Mouse (Mus musculus): ENCODE results near the gene Ddx54.

Ddx54 gene

DNA sequence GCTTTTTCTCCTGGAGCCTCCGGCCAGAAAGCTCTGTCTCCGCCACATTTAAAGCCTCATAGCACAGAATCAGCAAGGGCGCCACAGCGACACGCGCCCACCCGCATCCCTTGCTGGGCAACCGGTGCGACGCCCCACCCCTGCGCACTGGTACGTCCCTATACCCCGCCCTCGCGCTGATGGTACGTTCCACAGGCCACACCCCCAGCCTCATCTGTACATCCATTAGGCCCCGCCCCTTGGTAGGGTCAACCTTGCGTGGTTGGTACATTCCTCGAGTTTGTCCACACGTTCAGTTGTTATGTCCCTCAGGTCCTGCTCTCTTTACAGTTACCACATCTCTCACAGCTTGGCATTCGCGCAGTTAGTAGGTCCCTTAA is at the start of gene Ddx54, which contains the start of gene Rita1:
TSS of gene Ddx54 (plus strand) at position 298 of the 380 bp plus-strand sequence.
TSS of gene Rita1 (minus strand) at position 148 of the 380 bp plus-strand sequence.
- no peak for TF ChIP-seq GATA4 (IDR thresholded peaks at IDR 0.05; ENCODE audit: insufficient replicate concordance, low read length)

DNA sequence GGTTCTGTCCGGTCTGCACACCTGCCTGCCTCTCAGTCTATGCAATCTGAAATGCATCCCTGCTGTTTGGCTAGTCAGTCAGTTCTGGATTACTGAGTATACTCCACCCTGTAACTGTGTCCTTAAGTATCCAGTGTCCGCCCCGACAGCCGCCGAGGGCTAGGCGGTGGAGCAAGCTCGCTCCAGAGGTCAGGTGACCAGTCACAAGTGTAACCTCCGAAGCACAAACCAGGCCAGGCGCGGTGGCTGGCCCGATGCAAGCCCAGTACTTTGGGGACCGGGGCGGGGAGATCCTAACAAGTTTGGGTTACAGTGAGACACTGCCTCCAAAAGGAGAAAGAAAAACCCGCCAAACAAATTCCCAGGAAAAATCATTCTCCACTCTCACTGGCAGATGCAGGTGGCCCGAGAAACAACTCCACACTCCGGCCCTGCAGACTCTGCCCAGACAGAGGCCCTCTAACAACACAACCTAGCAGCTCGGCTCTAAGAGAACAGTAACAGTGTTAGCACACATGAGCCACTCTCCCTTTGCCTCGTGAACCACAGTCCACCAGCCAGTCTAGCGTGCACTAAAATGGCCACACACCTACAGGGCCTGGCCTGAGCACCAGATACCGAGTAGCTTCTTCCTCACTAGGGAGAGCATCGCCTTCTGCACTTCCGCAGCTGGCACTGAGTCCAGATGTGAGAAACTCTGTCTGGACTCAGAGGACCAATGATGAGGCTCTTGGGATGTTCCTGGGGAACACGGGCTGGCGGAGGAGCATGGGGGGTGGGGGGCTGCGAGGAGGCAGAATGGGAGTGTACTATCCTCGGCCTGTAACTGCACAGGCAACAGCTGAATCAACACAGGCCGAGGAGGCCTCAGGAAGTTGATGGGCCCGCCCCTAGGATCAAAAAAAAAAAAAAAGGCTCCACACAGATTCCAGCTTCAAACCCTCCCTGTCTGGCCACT is 49.3 kb upstream of the Ddx54 start:
- no peak for TF ChIP-seq GATA4 (IDR thresholded peaks at IDR 0.05; ENCODE audit: insufficient replicate concordance, low read length)

DNA sequence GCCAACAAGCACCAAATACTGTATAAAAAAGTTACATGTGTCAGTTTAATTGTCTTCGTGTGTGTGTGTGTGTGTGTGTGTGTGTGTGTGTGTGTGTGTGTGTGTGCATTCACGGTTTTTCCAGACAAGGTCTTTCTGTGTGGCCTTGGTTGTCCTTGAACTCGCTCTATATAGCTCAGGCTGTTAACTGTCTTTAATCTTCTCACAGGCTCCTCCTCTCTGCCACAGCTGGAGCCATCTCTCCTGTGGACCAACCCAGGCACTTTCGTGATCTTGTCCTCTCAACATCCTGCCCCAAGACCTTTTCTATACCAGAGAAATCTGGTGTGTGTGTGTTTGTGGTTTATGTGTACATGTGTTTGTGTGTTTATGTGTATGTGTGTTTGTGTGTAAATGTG is 48.6 kb upstream of the Ddx54 start:
- TF ChIP-seq GATA4 (IDR thresholded peaks at IDR 0.05; ENCODE audit: insufficient replicate concordance, low read length) = no peak

DNA sequence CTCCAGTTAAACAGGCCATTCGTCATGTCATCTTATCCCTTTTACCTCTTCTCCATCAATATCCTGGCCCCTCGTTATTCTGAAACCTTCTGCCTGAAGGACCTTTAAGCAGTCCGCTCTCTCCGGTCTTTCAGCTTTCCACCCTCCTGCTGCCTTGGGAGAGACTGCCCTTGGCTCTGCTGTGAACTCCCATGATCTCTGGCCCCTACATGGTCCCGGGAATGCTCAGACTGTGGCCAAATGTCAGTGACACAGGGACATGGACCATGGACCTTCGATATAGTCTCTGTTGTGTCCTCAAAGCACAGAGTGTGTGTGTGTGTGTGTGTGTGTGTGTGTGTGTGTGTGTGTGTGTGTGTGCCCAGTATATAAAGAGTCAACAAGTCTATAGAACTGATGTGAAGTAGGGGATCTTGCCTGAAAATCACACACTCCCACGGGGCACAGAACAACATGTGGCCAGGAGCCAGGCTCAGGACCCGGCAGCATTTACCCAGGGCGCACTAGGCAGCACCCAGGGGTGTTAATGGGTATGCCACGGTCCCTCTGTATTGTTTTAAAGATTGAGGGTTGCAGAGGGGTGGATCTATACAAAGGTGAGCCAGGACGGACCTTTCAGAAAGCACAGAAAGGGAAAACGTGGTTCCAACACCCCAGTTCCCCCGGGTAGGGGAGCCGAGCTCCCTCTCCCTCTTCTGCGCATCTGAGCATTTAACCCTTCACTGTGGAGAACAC is 47.2 kb upstream of the Ddx54 start:
- 0 out of 2 replicates have a peak, but pooled peaks have one; percentile 27 for TF ChIP-seq GATA4 (IDR thresholded peaks at IDR 0.05; ENCODE audit: insufficient replicate concordance, low read length)

DNA sequence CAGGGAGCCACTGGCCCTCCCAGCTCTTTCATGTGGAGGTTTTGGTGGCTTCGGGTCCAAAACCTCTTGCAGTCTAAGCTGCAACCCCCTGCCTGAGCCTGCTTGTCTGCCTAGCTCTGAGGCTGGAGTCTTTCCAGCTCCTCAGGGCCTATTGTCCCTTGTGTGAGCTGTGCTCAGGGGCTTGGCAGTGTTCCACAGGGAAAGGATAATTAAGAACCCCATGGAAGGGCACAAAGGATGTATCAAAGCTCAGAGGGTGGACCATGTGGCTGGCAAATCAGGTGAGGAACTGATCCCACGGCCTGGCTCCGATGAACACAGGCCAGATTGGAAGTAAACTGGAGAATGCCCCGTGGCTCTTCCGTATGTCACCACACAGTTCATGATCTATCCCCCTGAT is 46.4 kb upstream of the Ddx54 start:
- no peak for TF ChIP-seq GATA4 (IDR thresholded peaks at IDR 0.05; ENCODE audit: insufficient replicate concordance, low read length)

DNA sequence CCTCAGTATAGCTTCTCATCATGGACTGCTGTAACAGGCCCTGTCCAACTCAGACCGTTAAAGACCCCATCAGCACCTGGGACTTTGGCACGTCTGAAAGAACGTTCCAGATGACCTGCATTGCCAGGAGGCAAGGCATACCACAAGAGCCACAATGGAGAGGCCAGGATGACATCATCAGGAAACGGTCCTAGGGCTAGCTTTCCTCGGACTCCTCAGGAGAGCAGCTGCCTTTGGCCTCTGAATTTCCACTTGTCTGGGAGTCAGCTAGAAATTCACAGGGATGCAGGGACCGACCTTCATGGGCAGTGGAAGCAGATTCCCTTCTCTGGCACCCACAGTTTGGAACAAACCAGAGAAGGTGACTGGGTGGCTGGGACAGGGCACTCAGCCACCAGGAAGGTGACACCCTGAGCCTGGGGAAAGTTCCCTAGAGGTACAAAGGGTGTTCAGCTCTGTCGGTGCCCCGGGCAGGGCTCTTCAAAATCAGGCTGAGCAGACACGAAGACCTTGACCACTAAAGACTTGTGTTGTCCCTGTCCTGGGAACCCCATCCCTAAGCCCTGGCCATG is 45.8 kb upstream of the Ddx54 start:
- TF ChIP-seq GATA4 (IDR thresholded peaks at IDR 0.05; ENCODE audit: insufficient replicate concordance, low read length) = no peak

DNA sequence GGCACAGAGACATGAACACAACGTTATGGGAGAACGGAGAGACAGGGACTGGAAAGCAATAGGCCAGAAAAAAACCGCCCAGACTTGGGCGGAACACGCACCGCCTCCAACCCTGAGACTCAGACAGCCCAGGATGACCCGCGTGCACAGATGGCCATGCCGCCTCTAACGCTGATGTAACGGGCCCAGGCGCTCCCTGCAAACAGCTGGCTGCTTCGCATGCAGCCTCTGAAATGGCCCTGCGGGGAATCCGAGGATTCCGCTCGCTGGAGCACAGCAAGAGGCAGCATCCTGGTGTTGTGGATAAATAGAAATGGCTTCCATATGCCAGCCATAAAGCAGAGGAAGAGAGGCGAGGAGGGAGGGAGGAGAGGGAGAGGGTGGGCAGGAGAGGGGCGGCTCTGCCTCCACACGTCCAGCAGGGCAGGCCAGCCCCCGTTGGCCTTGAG is 45.3 kb upstream of the Ddx54 start:
- TF ChIP-seq GATA4 (IDR thresholded peaks at IDR 0.05; ENCODE audit: insufficient replicate concordance, low read length) = no peak

DNA sequence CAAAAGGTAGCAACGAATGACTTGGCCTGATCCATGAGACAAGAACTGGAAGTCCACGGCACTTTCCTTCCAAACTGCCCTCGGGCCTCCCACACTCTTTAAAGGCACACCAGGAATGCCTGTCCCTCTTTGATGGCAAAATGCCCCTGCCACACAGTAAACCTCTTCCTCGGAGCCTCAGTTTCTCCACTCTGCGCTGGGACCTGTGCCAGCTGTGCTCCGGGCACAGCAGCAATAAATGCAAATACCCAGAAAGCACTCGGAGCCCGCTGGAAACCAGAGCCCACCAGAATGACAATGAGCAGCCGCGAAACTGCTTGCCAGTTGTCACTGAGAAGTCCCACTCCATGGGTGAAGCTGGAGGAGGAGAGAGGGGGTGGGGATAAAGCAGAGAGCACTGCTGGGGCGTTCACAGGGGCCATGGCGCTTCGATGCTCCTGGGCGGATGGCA is 44.8 kb upstream of the Ddx54 start:
- no peak for TF ChIP-seq GATA4 (IDR thresholded peaks at IDR 0.05; ENCODE audit: insufficient replicate concordance, low read length)

DNA sequence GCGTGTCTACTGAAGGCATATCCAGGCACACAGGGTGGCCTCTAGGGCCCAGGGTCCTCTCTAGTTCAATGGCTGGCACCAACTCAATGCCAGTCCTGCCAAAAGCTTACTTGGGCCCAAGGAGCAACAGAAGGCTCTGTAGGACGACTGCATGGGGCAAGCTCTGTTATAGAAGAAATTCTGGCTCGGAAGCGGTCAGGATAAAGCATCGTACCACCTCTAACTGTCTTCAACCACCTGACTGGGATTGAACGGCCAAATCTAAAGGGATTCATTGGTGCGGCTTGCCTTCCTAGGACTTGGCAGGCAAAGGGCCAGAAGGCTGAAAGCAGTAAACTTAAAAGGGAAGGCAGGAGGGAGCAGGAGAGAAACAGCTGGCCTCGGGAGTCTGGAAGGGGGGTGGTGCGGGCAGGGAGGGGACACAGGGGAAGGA is 44.2 kb upstream of the Ddx54 start:
- TF ChIP-seq GATA4 (IDR thresholded peaks at IDR 0.05; ENCODE audit: insufficient replicate concordance, low read length) = no peak

DNA sequence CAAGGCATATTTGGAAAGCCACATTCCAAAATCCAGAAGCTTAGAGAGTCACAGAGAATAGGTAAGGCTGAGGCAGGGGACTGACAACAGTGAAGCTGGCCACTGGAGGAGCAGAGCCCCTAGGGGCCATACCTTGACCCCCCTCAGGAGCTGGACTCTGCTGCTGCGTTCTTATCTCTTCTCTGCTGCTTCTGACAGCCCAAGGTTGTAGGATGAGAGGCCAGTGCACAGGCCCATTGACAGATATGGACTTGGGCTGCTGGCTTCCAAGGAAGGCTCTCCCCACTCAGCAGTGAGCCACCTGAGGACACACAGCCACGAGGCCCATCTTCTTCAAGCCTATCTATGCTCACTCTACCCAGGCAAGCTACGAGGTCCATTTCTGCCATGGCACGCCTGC is 43.6 kb upstream of the Ddx54 start:
- no peak for TF ChIP-seq GATA4 (IDR thresholded peaks at IDR 0.05; ENCODE audit: insufficient replicate concordance, low read length)

DNA sequence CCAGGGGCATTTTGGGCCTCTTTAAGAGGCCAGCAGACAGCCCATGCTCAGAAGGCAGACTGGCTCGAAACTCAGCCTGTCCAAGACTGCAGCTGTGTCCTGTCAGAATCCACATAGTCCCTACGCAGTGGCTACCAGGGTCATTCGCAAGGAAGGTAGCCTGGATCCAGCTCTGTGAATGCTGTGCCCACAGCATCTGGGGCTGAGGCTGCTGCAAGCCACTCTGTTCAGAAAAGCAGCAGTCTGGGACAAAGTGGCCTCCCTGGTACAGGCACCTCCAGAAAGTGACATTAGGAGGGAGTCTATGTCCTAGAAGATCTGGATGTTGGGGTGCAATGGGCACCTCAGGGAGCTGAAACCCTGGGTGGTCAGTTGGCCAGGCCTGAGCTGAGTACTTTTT is 42.7 kb upstream of the Ddx54 start:
- no peak for TF ChIP-seq GATA4 (IDR thresholded peaks at IDR 0.05; ENCODE audit: insufficient replicate concordance, low read length)

DNA sequence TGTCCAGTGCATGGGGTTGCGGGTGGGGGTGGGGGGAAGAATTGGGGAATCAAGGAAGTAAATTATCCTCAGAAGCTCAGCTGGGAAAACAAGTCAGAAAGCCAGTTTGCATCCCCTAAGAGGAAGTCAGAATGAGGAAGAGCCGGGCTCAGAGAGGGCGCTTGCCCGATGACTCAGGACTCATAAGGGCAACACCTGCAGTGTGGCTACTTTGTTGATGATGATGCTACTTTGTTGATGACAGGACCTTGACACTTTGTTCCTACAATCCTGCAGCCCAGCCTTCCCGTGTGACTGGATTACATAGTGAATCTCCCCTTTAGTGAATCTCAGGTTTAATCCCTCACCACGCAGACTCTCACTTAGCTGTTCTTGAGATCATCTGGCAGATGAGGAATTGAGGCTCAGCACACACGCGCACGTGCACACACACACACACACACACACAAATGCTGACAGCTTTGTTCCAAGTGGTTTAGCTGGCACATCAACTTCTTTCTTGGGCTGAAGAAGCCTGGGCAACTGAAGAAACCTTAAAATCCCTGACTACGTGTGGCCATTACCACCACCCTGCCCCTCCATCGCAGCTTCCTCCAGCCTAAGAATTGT is 42.1 kb upstream of the Ddx54 start:
- no peak for TF ChIP-seq GATA4 (IDR thresholded peaks at IDR 0.05; ENCODE audit: insufficient replicate concordance, low read length)

DNA sequence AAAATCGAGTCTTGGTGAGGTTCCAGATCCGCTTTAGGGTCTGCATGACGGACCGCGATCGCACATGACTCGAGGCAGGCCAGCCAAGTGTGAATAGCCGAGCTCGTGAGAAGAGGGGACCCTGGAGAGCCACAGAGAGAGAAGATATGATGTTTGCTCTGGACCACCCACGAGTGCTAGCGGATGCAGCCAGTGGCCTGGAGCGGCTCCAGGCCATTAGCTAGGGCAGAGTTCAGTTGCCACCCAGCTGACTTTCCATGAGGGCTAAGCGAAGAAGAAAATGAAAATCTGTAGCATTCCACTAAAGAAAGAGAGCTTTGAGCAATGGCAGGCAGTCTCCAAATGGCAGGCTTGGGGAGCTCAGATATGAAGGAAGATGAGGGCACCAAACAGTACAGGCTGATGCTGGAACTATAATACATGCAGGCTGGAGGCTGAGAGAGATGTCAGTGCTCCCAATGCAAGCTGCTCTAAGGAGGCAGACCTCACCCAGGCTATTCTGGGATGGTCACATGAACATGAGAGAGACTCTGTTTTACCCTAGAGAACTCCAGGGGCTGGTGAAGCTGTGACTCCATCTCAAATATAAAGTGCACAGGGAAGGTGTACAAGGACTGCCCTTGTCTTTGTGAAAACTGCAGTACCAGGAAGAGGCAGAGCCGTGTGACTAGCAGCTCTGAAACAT is 41.3 kb upstream of the Ddx54 start:
- no peak for TF ChIP-seq GATA4 (IDR thresholded peaks at IDR 0.05; ENCODE audit: insufficient replicate concordance, low read length)

DNA sequence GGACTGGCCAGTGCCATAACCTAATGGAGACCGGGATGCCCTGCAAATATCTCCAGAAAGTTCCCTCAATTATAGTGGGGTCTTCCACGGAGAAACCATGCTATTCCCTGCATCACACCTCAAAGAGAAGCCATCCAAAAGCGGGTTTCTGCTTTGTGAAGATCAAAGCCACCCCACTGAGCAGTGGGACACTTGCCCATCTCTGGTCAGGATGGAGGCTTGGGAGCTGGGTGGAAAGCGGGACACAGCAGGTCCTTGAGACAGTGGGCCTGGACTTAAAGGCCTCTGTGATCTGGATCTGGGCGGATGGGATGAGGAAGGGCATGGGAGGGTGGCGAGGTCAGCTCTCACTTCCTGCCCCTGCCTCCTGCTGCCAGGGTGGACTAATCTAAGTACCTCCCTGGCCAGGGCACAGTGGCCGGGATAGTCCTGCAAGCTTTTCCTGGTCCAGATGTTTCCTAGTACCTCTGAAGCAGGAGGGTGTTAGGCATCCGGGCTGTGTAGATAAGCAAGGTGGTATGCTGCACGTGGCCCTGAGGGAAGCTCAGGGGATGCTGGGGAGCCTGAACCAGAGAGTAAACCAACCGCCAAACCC is 38.0 kb upstream of the Ddx54 start:
- no peak for TF ChIP-seq GATA4 (IDR thresholded peaks at IDR 0.05; ENCODE audit: insufficient replicate concordance, low read length)

Data from liver, adult (tissue).